Mouse (Mus musculus) limb, embryonic 10.5 days (tissue): ENCODE measurements at regions not wholly inside any gene's neighbourhood (a gene's known extent, or its start where the extent isn't known, plus 50 kb on each side); places are given as distances from the start of the nearest gene placed in this dataset.

ENCODE experiments used
- DNase-seq: peaks from one replicate; pipeline ENCODE4 v3.0.0-alpha.2; 2017; ENCODE audit warnings: low spot score
- H3K27ac ChIP-seq: fragments of 300-500 bp; sonication (generic); 2 replicates; pipeline ENCODE4 v1.5.1; 2016; ENCODE audit warnings: mild to moderate bottlenecking
- H3K27me3 ChIP-seq: fragments of 300-500 bp; sonication (generic); 2 replicates; pipeline ENCODE4 v1.6.1; 2016; ENCODE audit warnings: low read depth, mild to moderate bottlenecking; ENCODE audit not compliant: poor library complexity, severe bottlenecking
- H3K36me3 ChIP-seq: fragments of 300-500 bp; sonication (generic); 2 replicates; pipeline ENCODE4 v1.6.1; 2016; ENCODE audit warnings: mild to moderate bottlenecking, moderate library complexity
- H3K4me1 ChIP-seq: fragments of 300-500 bp; sonication (generic); 2 replicates; pipeline ENCODE4 v1.6.1; 2016
- H3K4me3 ChIP-seq: fragments of 300-500 bp; sonication (generic); 2 replicates; pipeline ENCODE4 v1.5.1; 2016; ENCODE audit warnings: mild to moderate bottlenecking, moderate library complexity
- H3K9me3 ChIP-seq: fragments of 300-500 bp; sonication (generic); replicated peaks from 2 replicates; pipeline ENCODE4 v1.6.1; 2016; ENCODE audit warnings: mild to moderate bottlenecking
- WGBS: fragments of 180-500 bp; shearing (Covaris S2); methylation state at CpG from one replicate; pipeline ENCODE4 v1.1.7; 2016; 5-methylcytosine and 5-hydroxymethylcytosine counted together

- 51% methylated on average over 9 of the region's 9 CpGs for WGBS
- Histone ChIP-seq H3K27me3 (0 out of 2 replicates have a peak, but pooled peaks cover 4% of the 10 kb centered on the region), H3K36me3 (no peaks in the 10 kb centered on the region), H3K27ac (0 out of 2 replicates have a peak overlapping the region, but pooled peaks have one; percentile 56), H3K4me3 (no peak overlapping the region), H3K4me1 (peaks cover 22% of the 10 kb centered on the region), H3K9me3 (no peaks in the 10 kb centered on the region)
- DNase-seq = no peak
These were observed 89.9 kb upstream of the Mef2a start for GRCm38 (mm10) chr7:67462591-67462990.

- no peak overlapping the region for H3K4me3 ChIP-seq
- H3K9me3 ChIP-seq = no peaks in the 10 kb centered on the region
- H3K4me1 ChIP-seq = peaks cover 22% of the 10 kb centered on the region
- H3K27me3 ChIP-seq = 0 out of 2 replicates have a peak, but pooled peaks cover 4% of the 10 kb centered on the region
- DNase-seq = no peak
- peak overlapping the region; percentile 8; the same call in 1 of the 2 replicates for H3K27ac ChIP-seq
- 86% methylated on average over 11 of the region's 11 CpGs for WGBS
- H3K36me3 ChIP-seq = no peaks in the 10 kb centered on the region
These were observed 88.9 kb upstream of the Mef2a start for GRCm38 (mm10) chr7:67461333-67462255.

DNA sequence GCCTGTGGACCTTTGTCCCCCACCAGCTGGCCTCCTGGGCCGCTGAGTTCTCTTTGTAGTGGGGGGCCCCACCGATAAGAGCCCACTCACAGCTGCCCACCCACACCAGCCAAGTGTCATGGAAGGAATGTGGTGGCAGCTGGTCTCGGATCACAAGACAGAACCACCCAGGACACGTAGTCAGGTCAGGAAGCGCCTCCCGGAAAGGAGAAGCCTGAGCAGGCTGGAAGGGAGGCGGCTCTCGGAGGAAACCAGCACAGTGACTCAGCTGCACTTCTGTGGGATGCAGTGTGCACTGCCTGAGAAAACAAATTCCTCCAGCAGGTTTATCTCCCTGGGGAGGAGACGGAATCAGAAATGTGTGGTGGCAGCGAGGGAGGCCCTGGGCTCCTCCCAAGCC lies 87.2 kb upstream of the Mef2a start:
- Histone ChIP-seq H3K9me3 (no peaks in the 10 kb centered on the region), H3K27me3 (0 out of 2 replicates have a peak, but pooled peaks cover 4% of the 10 kb centered on the region), H3K4me1 (peaks cover 22% of the 10 kb centered on the region), H3K4me3 (no peak overlapping the region), H3K27ac (peak overlapping the region; percentile 43; the same call in 1 of the 2 replicates), H3K36me3 (no peaks in the 10 kb centered on the region)
- WGBS = 87% methylated on average over 10 of the region's 10 CpGs
- DNase-seq = no peak

- H3K27ac ChIP-seq = no peak overlapping the region
- no peak overlapping the region for H3K4me3 ChIP-seq
- 0 out of 2 replicates have a peak, but pooled peaks cover 4% of the 10 kb centered on the region for H3K27me3 ChIP-seq
- no peaks in the 10 kb centered on the region for H3K36me3 ChIP-seq
- H3K4me1 ChIP-seq = peaks cover 28% of the 10 kb centered on the region
- 98% methylated on average over 9 of the region's 9 CpGs for WGBS
- DNase-seq = no peak
- H3K9me3 ChIP-seq = no peaks in the 10 kb centered on the region
These were observed 86.6 kb upstream of the Mef2a start for GRCm38 (mm10) chr7:67459209-67459608.

DNA sequence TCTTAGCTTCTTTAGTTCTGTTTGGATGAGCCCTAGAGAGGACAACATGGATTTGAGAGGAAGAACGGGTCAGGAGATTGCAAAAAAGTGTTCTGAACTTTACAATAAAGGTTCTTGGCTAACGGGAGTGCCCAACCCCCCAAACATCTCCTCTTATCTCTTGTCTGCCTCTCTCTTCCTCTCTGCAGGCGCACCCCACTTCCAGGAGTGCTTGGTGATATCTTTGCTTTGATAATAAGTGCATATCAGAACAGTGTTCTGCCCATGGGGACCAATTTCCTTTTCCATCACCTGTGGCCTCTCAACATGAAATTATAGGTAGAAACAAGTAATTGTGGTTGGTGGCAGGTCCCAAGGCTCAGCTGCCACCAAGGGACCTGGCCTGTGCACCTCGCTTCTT lies 86.0 kb upstream of the Mef2a start:
- H3K36me3 ChIP-seq = no peaks in the 10 kb centered on the region
- H3K4me3 ChIP-seq = no peak overlapping the region
- 88% methylated on average over 4 of the region's 4 CpGs for WGBS
- no peak overlapping the region for H3K27ac ChIP-seq
- peaks cover 31% of the 10 kb centered on the region for H3K4me1 ChIP-seq
- DNase-seq = no peak
- 0 out of 2 replicates have a peak, but pooled peaks cover 4% of the 10 kb centered on the region for H3K27me3 ChIP-seq
- no peaks in the 10 kb centered on the region for H3K9me3 ChIP-seq

DNA sequence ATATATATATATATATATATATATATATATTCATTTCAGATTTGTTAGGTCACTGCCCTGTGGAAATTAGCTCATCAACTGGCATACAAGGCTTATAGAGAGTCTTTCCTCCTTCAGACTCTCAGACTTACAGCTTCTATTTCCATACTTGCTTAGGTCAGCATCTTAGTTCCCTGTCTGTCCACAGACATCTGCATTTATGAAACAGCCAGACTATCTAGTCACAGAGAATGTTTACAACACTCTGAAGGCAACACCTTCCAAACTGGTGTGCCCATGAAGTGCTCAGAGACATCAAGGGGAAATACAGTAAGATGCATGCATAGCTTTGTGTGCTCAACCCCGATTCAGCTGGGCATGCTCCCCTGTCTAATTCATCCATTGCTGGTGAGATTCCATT lies 85.2 kb upstream of the Mef2a start:
- WGBS = 95% methylated on average over 1 of the region's 1 CpGs
- H3K9me3 ChIP-seq = no peaks in the 10 kb centered on the region
- no peaks in the 10 kb centered on the region for H3K36me3 ChIP-seq
- DNase-seq = no peak
- H3K4me1 ChIP-seq = peaks cover 24% of the 10 kb centered on the region
- H3K27ac ChIP-seq = no peak overlapping the region
- 0 out of 2 replicates have a peak, but pooled peaks cover 3% of the 10 kb centered on the region for H3K27me3 ChIP-seq
- no peak overlapping the region for H3K4me3 ChIP-seq

GRCm38 (mm10) chr7:67456015-67456414 lies 83.4 kb upstream of the Mef2a start:
- H3K36me3 ChIP-seq = no peaks in the 10 kb centered on the region
- WGBS = 93% methylated on average over 4 of the region's 4 CpGs

DNA sequence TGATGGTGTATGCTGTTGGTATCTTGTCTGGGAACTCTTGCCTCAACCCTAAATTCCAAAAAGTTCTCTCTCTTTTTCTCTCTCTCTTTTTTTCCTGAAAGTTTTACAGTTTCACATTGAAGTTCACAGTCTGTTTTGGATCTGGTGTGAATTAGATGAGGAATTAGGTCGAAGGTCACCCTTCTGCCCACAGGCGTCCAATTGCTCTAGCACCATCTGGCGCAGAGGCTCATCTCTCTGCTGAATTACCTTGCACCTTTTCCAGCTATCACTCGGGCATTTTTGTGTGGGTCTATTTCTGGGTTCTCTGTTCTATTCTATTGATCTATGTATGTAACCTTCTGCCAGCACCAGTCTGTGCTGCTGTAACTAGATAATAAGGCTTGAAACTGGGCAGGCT lies 81.8 kb upstream of the Mef2a start:
- Histone ChIP-seq H3K4me3 (no peak overlapping the region), H3K27ac (no peak overlapping the region), H3K9me3 (no peaks in the 10 kb centered on the region), H3K27me3 (no peaks in the 10 kb centered on the region), H3K36me3 (no peaks in the 10 kb centered on the region), H3K4me1 (peaks cover 12% of the 10 kb centered on the region)
- no peak for DNase-seq
- 33% methylated on average over 4 of the region's 4 CpGs for WGBS

More at GRCm38 (mm10) chr7:67456015-67456414, 83.4 kb upstream of the Mef2a start:
- Histone ChIP-seq H3K27me3 (no peaks in the 10 kb centered on the region), H3K4me3 (no peak overlapping the region), H3K4me1 (peaks cover 12% of the 10 kb centered on the region), H3K9me3 (no peaks in the 10 kb centered on the region), H3K27ac (no peak overlapping the region)
- no peak for DNase-seq

DNA sequence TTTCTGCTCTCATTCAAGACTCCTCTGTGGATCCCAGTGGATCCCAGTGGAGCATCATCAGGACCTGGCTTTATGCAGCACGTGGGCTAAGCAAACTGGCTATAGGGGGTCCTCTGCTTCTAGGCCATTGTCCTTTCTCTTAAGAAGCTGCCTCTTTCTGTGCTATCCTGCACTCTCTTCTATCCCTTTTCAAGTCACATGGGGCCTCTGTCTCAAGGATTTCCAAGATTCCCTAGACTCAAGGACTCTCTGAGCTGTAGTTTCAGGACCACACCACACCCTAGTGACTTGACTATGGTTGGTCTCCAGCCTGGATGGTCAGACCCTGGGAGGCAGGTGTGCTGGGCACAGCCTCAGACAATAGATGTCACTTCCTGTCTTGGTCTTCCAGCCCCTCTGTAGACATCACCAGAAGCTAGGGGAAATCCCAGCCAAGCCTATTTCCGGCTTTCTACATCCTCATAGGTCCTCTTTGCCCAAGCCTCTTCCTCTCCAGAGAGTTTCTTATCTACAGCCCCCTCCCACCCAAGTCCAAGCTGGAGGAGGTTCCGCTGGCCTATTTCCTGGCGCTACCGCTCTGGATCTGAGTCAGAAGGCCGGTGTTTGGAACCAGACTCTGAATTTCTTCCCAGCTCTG lies 78.6 kb upstream of the Mef2a start:
- no peaks in the 10 kb centered on the region for H3K27me3 ChIP-seq
- 92% methylated on average over 6 of the region's 6 CpGs for WGBS
- no peak overlapping the region for H3K4me3 ChIP-seq
- no peaks in the 10 kb centered on the region for H3K9me3 ChIP-seq
- H3K36me3 ChIP-seq = no peaks in the 10 kb centered on the region
- H3K4me1 ChIP-seq = peaks cover 16% of the 10 kb centered on the region
- no peak overlapping the region for H3K27ac ChIP-seq
- DNase-seq = no peak

- no peaks in the 10 kb centered on the region for H3K27me3 ChIP-seq
- H3K9me3 ChIP-seq = no peaks in the 10 kb centered on the region
- H3K4me3 ChIP-seq = no peak overlapping the region
- peaks cover 46% of the 10 kb centered on the region for H3K4me1 ChIP-seq
- WGBS = 77% methylated on average over 9 of the region's 9 CpGs
- no peaks in the 10 kb centered on the region for H3K36me3 ChIP-seq
- peak overlapping the region; percentile 79; the same call in 1 of the 2 replicates for H3K27ac ChIP-seq
- no peak for DNase-seq
These were observed 73.9 kb upstream of the Mef2a start for GRCm38 (mm10) chr7:67446606-67447005.

GRCm38 (mm10) chr7:67445203-67446041 lies 72.8 kb upstream of the Mef2a start:
- WGBS = 45% methylated on average over 12 of the region's 12 CpGs
- Histone ChIP-seq H3K9me3 (no peaks in the 10 kb centered on the region), H3K4me1 (peaks cover 46% of the 10 kb centered on the region), H3K27me3 (no peaks in the 10 kb centered on the region), H3K4me3 (no peak overlapping the region), H3K27ac (peak overlapping the region; percentile 79), H3K36me3 (no peaks in the 10 kb centered on the region)
- DNase-seq = no peak

DNA sequence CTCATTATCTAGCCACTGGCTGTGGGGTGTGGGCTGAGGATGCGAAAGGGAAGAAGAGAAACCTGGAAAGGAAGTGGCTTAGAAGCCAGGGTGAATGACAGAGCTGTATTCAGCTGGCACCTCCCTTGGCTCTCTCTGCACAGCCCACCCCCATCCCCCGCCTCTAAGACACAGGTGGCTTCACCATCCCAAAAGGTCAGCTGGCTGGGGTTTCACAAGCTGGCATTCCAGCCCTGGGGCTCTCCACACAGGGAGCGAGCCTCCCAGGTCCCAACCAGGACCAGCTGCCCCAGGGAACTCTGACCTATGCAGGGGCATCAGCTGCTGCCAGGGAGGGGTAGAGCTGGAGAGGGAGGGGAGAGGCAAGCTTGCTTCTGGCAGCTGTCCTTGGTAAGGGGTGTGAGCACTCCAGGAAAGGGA lies 71.9 kb upstream of the Mef2a start:
- H3K27ac ChIP-seq = peak overlapping the region; percentile 46; the same call in 1 of the 2 replicates
- H3K4me1 ChIP-seq = peaks cover 46% of the 10 kb centered on the region
- 65% methylated on average over 3 of the region's 3 CpGs for WGBS
- no peaks in the 10 kb centered on the region for H3K9me3 ChIP-seq
- no peak for DNase-seq
- H3K4me3 ChIP-seq = no peak overlapping the region
- no peaks in the 10 kb centered on the region for H3K27me3 ChIP-seq
- H3K36me3 ChIP-seq = no peaks in the 10 kb centered on the region
